Mouse (Mus musculus): ENCODE measurements around the gene Srms. TPM values are rescaled to one million over a fixed set of nuclear protein-coding genes. Genes with fewer than 3 reads are reported as not detected.
"Not testable (repeated sequence)": the region's sequence is repeated elsewhere in the genome, so short reads cannot be mapped to it uniquely, and the experiment has no call there.

The Srms gene
- total RNA-seq, 4 experiments from 2014 or later = 0.22 to 0.24 TPM; not detected in 2

DNA sequence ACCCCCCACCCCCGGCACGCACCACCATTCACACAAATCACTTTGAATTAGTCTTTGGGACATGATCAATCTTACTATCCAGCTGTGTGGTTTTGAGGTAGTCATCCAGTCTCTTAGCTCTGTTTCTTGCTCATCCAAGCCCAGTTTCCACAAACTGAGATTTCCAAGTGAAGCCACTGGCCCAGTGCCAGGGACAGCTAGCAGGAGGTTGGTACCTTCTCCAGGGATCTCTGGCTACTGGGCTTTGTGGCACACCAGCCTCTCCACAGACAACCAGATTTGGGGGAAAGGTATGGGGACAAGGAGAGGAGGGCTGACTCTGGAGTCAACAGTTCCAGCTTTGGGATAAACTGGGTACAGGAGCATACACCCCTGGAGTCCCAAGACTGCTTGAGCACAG lies 7.4 kb upstream of the Srms start:
- no peak for DNase-seq (ENCODE audit: low spot score in 2 of 2)

DNA sequence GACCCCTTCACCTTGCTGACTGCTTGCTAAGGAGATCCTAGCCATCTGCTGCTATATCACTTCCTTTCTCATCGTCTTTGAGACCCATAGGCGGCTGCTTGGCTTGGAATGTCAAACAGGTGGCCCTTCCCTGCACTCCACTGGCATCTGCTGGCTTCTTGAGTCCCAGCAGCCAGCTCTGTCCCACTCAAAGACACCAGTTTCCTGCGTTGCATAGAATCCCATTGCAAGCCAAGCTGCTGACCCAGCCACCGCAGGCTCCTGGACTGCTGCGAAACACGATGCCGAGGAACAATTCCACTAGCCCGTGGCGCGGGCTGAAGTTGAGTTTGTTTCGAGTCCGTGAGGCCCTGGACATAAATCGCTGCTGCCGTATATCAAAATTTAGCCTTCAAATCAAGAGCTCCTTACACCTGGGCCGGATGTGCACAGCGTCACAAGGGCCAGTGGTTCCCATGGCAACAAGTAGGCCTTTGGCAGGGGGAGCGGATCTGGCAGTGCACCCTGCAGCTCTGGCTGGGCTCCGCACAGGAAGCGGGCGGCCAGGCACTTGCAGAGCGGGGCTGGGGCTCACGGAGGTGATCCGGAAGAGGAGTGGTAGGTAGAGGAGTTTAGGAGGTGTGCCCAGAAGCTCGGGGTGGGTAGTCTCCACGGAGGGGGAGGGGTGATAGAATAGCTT lies 6.7 kb upstream of the Srms start, which contains the start of gene Fndc11:
Gene Fndc11 (plus strand): TSS at position 476 of the 679 bp plus-strand sequence.
- DNase-seq (ENCODE audit: low spot score in 2 of 2) = peak in 1 of 2 experiments; percentile 53

DNA sequence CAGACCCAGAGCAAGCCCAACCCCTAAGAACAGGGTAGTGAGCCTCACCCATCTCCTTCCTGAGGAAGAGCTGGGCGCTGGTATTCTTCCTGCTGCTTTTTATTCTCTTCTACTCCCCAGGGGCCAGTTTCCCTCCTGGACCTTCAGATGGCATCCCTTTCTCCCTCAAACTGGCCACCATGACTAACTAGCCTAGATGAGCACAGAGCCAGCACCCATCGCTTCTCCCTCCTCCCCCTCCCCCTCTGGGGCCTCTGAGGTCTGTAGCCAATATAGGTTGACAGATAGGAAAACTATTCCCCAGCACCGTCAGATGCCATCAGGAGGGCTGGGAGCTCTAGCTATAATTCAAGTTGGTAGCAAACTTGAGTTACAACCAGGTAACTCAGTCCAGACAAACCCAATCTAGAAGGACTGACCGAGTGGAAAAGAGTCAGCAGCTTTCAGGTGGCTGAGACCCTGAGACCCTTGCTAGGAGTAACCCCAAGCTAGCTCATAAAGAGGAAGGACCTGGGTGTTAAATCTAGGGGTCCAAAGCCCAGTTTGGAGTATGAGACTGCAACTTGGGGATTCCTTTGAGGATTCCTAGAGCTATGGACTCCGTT lies 6.0 kb upstream of the Srms start:
- no peak for DNase-seq (ENCODE audit: low spot score in 2 of 2)

DNA sequence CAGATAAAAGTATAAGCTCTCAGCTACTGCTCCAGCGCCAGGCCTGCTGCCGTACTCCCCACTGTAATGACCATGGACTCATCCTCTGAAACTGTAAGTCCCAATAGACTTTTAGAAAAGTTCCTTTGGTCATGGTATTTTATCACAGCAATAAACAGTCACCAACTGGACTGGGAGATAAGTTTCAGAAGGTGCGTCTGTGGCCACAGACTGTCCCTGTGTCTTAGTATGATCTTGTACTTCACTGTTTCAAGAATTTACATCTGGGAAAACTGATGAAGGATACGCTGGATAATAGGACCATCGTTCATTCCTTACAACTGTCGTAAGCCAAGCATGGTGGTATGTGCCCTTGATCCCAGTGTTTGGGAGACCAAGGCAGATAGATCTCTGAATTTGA lies 3.1 kb upstream of the Srms start:
- no peak for DNase-seq (ENCODE audit: low spot score in 2 of 2)

DNA sequence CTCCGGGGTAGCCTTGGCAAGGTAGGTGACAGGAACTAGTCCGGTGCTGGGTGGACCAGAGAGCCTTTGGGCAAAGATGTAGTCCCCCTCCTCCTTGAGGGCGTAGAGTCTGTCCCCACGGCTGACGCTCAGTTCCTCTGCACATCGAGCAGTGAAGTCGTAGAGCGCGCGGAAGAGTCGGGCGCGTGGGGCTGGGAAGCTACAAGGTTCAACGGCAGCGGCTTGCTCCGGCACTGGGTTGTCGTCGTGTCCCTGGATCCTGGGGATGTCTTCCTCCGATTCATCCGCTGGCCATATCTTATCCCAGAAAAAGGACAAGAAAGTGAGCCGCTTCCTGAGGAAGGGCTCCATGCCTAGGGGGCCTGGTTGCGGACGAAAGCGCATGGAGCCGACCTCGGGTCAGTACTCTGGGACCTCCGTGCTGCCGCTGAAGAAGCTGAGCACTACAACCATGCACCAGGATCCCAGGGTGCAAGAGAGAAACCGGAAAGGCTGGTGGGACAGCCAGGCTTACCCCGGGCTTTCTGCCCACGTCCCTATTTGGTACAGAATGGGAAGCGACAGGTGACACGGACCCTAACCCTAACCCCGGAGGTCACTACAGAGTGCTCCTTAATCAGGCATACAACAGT lies 480 bp downstream of the Srms start:
- DNase-seq (ENCODE audit: low spot score in 2 of 2) = no peak

DNA sequence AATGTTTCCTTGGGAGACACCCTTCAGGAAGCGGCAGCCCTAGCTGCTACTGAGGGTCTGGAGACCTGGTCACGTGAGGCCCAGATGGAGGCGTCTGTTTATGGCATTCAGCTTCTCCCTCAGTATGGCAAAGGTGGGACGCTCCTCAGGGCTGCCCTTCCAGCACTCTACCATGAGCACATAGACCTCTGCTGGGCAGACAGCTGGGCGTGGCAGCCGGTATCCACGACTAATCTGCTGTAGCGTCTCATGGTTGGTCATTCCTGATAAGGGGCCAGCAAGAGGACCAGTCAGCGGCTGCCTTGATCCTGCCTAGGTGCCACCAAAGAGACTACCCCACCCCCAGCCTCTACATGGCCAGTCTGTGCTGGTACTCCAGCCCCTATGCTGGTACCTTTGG lies 6.9 kb downstream of the Srms start:
- DNase-seq (ENCODE audit: low spot score in 2 of 2) = no peak

DNA sequence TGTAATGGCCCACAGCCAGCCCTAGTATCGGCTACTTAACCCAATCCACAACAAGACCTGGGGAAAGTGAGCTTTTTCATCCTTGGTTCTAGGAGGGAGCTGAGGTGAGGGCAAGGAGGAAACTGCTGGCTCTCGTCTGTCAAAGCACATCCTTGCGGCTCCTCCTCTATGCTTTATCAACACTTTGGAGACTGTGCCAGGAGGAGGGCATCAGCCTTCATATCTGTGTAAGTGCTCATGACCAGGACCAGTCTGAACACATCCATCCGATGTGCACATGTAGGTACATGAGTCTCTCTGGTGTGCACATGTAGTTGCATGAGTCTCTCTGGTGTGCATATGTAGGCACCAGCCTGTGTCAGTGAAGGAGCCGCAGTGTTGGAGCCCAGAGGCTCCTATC lies 7.3 kb downstream of the Srms start:
- DNase-seq (ENCODE audit: low spot score in 2 of 2) = no peak

DNA sequence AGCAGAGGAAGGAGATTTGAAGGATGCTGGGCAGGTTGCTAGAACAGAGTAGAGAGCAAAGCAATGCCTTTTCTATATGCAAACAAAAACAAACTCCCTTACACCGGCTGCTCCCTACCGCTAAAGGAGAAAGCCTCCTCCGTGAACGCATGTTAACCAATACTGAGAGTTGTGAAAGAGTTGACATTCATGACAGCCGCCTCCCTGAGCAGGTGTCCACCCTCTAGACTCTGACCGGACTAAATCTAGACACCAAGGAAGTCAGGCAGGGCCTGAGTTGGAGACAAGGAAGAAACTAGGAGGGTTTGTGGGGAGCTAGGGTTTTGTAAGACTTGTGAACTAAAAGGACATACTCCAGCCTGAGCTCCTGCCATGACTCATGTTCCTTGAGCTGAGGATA lies 10.1 kb downstream of the Srms start:
- DNase-seq (ENCODE audit: low spot score in 2 of 2) = no peak

DNA sequence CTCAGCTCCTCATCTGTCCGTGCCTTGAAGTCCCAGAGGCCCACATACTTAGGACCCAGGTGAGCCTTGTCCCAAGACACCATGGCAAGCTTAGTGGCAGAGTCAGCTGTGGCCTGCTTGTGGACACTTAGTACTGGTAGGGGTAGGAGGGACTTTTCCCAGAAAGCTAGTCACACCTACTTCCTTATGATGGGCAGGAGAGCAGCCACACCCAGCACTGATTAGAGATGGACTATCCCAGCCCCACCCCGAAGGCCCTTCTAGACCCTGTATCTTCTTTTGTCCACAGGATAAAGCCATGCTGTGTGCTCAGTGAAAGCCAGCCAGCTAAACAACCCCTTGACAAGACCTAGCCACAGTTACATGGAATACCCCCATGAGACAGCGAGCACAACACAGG lies 10.6 kb downstream of the Srms start, which contains the start of gene Ptk6:
Gene Ptk6 (minus strand): TSS at position 368 of the 400 bp plus-strand sequence.
- no peak for DNase-seq (ENCODE audit: low spot score in 2 of 2)

DNA sequence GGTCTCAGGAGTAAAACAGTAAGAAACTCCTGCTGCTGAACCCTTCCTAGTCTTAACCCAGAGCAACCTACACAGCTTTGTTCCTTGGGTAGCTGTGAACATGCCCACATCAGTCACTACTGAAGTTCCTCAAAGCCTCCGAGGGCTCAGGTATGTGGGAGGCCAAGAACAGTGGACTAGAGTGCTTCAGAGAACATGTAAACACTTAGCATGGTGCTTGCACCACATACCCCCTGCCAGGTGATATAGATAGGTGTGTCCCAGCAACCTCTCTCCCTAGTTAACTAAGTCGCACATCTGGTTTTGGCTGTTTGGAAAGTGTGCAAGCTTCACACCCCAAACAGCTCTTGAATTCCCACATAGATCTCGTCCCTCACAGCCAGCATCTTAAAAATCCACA lies 11.4 kb downstream of the Srms start:
- no peak for DNase-seq (ENCODE audit: low spot score in 2 of 2)

DNA sequence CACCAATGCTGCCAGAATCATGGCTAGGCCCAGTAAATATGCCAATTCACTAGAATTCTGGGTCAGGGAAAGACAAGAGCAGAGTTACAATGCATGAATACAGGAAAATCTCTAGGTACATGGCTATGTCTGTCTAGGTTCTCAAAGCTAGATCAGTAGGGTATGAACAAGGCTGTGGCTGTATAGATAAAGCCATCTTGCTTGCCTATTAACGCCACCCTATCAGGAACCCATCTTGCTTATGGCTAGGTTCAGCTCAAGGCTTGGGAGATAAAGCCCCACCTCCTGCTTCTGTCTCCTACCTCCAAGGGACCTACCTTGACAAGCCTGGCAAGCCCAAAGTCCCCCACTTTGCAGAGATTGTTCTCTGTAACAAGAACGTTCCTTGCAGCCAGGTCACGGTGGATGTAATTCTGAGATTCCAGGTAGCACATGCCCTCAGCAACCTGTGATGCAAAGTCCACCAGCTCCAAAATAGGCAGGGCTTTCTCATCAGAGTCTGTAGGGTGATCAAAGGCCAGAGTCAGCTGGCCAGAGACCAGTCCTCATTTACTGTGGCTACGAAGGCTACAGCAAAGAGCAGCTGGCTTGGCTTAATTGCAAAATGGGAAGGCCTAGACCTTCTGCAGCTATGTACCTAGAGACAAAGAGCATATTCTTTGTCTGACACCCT lies 16.2 kb downstream of the Srms start:
- DNase-seq (ENCODE audit: low spot score in 2 of 2) = no peak

DNA sequence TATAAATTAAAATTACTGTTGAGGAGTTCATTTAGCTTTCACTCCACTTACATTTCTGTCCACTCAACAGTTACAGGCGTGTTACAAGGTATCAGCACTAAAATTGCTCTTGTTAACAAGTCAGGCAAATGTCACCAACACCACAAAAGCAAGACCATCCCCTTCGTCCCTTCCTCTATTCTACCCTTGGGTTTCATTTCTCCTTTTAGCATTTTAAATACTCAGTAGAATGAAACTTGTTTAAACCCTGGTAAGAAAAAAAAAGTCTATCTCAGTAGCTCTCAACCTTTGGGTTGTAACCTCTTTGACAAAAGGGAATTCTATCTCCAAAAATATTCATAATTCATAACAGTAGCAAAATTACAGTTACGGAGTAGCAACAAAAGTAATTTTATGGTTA lies 19.9 kb downstream of the Srms start:
- DNase-seq (ENCODE audit: low spot score in 2 of 2) = no peak

DNA sequence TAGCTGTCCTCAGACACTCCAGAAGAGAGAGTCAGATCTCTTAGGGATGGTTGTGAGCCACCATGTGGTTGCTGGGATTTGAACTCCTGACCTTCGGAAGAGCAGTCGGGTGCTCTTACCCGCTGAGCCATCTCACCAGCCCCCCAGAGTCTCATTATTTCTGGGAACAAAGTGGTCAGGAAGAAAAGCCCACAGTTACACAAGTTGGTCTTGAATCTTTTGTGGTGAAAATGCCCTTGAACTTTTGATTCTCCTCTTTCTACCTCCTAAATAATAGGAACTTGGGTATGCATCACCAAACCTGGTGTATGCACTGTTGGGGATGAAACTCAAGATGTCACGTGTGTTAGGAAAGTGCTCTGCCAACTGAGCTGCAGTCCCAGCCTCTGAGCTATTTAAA lies 21.0 kb downstream of the Srms start:
- no peak for DNase-seq (ENCODE audit: low spot score in 2 of 2)

DNA sequence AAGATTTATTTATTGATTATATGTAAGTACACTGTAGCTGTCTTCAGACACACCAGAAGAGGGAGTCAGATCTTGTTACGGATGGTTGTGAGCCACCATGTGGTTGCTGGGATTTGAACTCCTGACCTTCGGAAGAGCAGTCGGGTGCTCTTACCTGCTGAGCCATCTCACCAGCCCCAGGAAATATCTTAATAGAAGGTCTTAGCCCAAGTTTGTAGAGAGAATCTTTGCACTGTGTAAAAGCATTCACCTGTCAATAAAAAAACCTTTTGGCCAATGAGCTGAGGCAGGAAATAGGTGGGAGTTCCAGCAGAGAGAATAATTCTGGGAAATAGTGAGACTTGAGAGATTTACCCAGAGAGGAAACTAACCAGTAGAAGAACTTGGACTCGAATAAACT lies 21.6 kb downstream of the Srms start:
- not testable (repeated sequence) for DNase-seq (ENCODE audit: low spot score in 2 of 2)

DNA sequence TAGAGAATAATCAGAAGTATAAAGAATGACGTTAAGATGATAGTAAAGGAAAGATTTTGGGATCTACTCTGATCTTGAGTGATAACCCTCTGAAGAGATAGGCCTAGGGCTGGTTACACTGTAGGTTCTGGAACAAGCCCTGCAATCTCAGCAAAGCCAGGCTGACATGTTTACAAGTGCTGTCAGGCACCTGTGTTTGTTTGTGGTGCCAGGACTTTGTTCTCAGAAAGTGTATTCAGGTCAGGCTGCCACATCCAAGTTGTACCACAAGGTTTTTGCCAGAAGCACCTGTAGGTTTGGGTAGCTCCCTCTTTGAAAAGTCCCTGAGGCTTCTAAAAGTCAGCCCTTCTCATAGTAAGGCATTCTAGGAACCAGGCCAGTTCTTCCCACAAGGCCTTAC lies 23.7 kb downstream of the Srms start:
- no peak for DNase-seq (ENCODE audit: low spot score in 2 of 2)

DNA sequence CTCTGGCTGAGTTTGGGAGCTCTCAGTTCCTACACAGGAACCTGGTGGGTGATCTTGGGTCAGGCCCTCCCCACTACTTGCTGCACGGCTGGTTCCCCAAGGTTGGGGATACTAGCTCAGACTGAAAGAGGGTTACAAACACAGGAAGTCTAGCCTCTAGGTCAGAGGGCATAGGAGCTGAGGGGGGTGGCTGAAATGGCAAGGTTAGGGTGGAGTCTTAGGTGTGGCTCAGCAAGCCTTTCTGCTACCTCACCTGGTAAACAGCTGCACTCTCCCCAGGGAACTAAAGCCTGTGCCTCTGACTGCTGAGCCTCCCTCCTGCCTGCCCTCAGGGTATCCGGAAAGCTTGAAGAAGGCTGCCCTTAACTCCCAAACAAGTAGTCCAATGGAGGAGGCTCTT lies 24.3 kb downstream of the Srms start:
- DNase-seq (ENCODE audit: low spot score in 2 of 2) = no peak

DNA sequence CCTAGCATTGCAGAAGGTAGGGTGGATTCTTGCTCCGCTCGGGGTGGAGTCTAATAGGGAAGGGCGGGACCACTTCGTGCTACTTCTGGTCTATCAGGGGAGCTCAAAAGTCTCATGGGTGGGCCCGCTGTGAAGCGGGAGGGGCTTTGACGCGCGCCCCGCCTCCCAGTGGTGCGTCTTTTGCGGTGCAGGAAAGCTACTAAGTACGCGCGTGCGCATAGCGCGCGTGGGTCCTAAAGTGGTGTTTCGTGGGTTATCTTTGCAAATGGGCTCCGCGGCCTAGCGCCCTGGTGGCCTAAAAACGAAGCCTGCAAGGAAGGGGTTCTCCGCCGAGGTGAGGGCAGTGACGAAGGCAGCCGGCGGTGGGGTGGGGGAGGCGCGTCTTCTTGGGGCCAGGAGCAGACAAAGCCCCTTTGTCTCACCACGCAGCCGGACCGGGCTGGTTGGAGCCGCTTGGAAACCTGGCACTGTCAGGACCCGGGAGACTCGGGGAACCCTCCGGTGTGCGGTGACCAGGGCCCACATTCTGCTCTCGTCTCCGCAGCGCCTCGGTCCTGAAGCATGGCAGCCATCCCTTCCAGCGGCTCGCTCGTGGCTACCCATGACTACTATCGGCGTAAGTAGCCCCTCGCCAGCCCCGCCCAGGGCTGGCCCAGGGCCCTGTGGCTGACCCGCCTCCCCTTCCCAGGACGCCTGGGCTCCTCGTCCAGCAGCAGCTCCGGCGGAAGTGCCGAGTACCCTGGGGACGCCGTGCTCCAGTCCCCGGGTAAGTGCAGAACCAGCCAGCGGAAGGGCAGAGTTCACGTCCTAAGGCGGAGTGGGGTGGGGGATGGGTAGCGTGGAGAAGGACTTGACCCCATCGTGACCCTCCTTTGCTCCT lies 25.6 kb downstream of the Srms start, which contains the start of gene Ppdpf:
Gene Ppdpf (plus strand): TSS at position 127 of the 880 bp plus-strand sequence.
- peak; percentile 88 to 93 for DNase-seq (ENCODE audit: low spot score in 2 of 2)

DNA sequence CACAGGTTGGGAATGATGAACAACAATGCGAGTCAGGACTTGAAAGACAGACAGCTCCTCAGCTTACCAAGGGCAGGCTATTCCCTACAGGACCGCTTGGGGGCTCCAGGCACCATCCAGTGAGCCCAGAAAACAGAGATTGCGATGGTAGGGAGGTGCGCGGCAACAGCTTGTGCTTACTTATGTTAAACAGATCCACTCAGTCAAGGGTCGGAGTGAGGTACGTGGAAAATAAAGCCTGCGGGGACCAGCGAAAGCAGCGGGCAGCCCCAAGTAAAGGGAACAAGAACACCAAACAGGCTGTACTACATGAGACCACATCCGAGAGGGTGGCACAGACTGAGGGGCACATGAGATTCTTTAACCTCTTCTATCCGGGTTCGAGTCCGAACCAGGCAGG lies 26.4 kb downstream of the Srms start:
- peak; percentile 78 to 80 for DNase-seq (ENCODE audit: low spot score in 2 of 2)

DNA sequence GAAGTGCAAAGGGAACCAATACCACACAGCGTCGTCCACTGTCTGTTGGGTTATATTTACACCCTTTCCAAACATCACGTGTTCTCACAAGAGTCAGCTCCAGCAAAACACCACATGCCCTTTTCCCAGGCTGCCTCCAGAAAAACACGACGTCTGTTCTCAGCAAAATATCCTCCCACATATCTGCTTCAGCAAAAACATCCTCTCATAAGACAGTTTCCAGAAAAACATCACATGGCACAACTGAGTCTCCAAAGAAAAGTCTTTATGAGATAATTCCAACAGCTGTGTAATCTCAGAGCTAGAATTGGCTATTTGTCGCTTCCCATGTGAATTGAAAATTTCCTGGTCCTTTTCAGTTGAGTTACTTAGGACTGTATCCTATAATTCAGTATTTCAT lies 32.1 kb downstream of the Srms start:
- DNase-seq (ENCODE audit: low spot score in 2 of 2) = no peak

DNA sequence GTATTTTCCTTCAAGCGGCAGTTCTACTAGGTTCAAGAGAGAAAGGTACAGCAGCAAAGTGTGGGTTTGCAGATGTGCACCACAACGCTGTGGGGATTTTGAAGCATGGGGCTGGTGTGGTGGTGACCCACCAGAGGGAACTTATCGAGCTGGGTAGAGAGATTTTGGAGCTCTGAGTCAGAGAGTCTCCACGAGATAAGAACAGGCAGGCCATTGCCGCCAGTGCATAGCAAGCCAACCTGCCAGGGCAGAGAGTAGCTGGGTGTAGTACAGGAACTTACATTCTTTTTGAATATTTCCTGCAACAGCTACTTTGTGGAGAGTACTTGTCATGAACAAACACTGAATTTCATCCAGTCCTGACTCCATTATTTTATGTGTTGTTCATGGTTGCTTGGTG lies 34.5 kb downstream of the Srms start:
- no peak for DNase-seq (ENCODE audit: low spot score in 2 of 2)

DNA sequence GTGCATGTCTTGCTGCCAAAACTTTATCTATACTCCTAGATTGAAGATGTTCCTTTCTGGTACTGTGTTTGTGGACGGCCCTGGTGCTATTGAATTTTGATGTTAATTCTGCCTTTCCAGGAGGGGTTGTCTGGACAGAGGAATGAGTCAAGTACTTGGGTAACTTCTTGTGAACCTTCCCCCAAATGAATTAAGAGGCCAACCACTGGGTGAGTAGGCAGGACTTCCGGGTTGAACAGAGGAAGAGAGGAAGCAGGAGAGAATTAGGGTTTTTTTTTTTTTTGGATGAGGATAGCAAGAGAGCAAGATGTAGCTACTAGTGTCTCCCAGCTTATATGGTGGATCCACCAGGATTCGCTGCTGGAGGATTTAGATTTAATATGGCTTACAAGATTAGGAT lies 35.0 kb downstream of the Srms start:
- no peak for DNase-seq (ENCODE audit: low spot score in 2 of 2)

All from gastrocnemius, adult 8-10 months (tissue).